Mouse (Mus musculus) layer of hippocampus, postnatal 10 days (tissue): ENCODE results near the gene Crtc1. TPM values are rescaled to one million over a fixed set of nuclear protein-coding genes. Genes with fewer than 3 reads are reported as not detected.

Source experiments
- DNase-seq, 2 experiments: peaks; one replicate each; pipeline ENCODE4 v3.0.0; 2021; ENCODE audit warnings: low spot score in 2 of 2
- total RNA-seq, 2 experiments: library from RNA; stranded (reverse); gene quantifications; 2 replicates each; pipeline ENCODE4 v1.2.3; 2021

Gene Crtc1
- total RNA-seq, 2 experiments from 2014 or later = 103 to 114 TPM

GRCm38 (mm10) chr8:70422722-70423121 is 16.7 kb downstream of the Crtc1 start:
- DNase-seq = no peak

GRCm38 (mm10) chr8:70421349-70422104 is 17.9 kb downstream of the Crtc1 start:
- DNase-seq = no peak

- DNase-seq = no peak
These were observed 19.3 kb downstream of the Crtc1 start for GRCm38 (mm10) chr8:70419879-70420643.

GRCm38 (mm10) chr8:70418954-70419353 is 20.4 kb downstream of the Crtc1 start:
- peak in 1 of 2 experiments; percentile 57 for DNase-seq

- peak; percentile 49 to 63 for DNase-seq
These were observed 21.5 kb downstream of the Crtc1 start for GRCm38 (mm10) chr8:70417914-70418313.

- peak in 1 of 2 experiments; percentile 40 for DNase-seq
These were observed 22.4 kb downstream of the Crtc1 start for GRCm38 (mm10) chr8:70416941-70417340.

GRCm38 (mm10) chr8:70415540-70416451 is 23.6 kb downstream of the Crtc1 start:
- peak in 1 of 2 experiments; percentile 49 for DNase-seq

- no peak for DNase-seq
These were observed 25.0 kb downstream of the Crtc1 start for GRCm38 (mm10) chr8:70414310-70414946.

- no peak for DNase-seq
These were observed 29.1 kb downstream of the Crtc1 start for GRCm38 (mm10) chr8:70410281-70410680.

- peak in 1 of 2 experiments; percentile 52 for DNase-seq
These were observed 29.9 kb downstream of the Crtc1 start for GRCm38 (mm10) chr8:70409455-70409871.

- no peak for DNase-seq
These were observed 30.4 kb downstream of the Crtc1 start for GRCm38 (mm10) chr8:70409019-70409418.

- DNase-seq = no peak
These were observed 31.1 kb downstream of the Crtc1 start for GRCm38 (mm10) chr8:70408301-70408700.

- DNase-seq = no peak
These were observed 32.8 kb downstream of the Crtc1 start for GRCm38 (mm10) chr8:70406427-70407069.

GRCm38 (mm10) chr8:70405189-70405588 is 34.2 kb downstream of the Crtc1 start:
- DNase-seq = no peak

- DNase-seq = no peak
These were observed 35.2 kb downstream of the Crtc1 start for GRCm38 (mm10) chr8:70404212-70404611.

GRCm38 (mm10) chr8:70397611-70398563 is 41.5 kb downstream of the Crtc1 start:
- DNase-seq = no peak

- no peak for DNase-seq
These were observed 43.2 kb downstream of the Crtc1 start for GRCm38 (mm10) chr8:70396184-70396583.

- DNase-seq = no peak
These were observed 43.7 kb downstream of the Crtc1 start for GRCm38 (mm10) chr8:70395649-70396048.
